Mouse (Mus musculus) forebrain, embryonic 13.5 days (tissue): Measurements from ENCODE around the gene Tmf1. TPM values are rescaled to one million over a fixed set of nuclear protein-coding genes. Genes with fewer than 3 reads are reported as not detected.
A peak's percentile ranks its signal among the peaks of the same experiment; 100 is the strongest.

Experiments used
- ATAC-seq: fragments of 200-750 bp; cut with Nextera tagmentation; 2 replicates; pipeline ENCODE4 v1.8.0; 2017
- H3K27ac ChIP-seq: fragments of 300-500 bp; sonication (generic); 2 replicates; pipeline ENCODE4 v1.5.1; 2015; ENCODE audit warnings: inconsistent platforms, mild to moderate bottlenecking, moderate library complexity
- H3K27me3 ChIP-seq: fragments of 300-500 bp; sonication (generic); 2 replicates; pipeline ENCODE4 v1.6.1; 2015; ENCODE audit warnings: mild to moderate bottlenecking, inconsistent platforms
- H3K36me3 ChIP-seq: fragments of 300-500 bp; sonication (generic); 2 replicates; pipeline ENCODE4 v1.6.1; 2015; ENCODE audit warnings: mild to moderate bottlenecking, inconsistent platforms; ENCODE audit not compliant: poor library complexity, severe bottlenecking
- H3K4me1 ChIP-seq: fragments of 300-500 bp; sonication (generic); 2 replicates; pipeline ENCODE4 v1.6.1; 2015; ENCODE audit warnings: inconsistent platforms
- H3K4me2 ChIP-seq: fragments of 300-500 bp; sonication (generic); 2 replicates; pipeline ENCODE4 v1.6.1; 2015; ENCODE audit warnings: inconsistent platforms, mild to moderate bottlenecking, moderate library complexity
- H3K4me3 ChIP-seq: fragments of 300-500 bp; sonication (generic); 2 replicates; pipeline ENCODE4 v1.5.1; 2015; ENCODE audit warnings: mild to moderate bottlenecking, inconsistent platforms
- H3K9ac ChIP-seq: fragments of 300-500 bp; sonication (generic); 2 replicates; pipeline ENCODE4 v1.6.1; 2015; ENCODE audit warnings: mild to moderate bottlenecking, inconsistent platforms
- H3K9me3 ChIP-seq: fragments of 300-500 bp; sonication (generic); replicated peaks from 2 replicates; pipeline ENCODE4 v1.6.1; 2016; ENCODE audit warnings: inconsistent platforms
- WGBS: fragments of 180-500 bp; shearing (Covaris S2); methylation state at CpG from one replicate; pipeline ENCODE4 v1.1.7; 2015; 5-methylcytosine and 5-hydroxymethylcytosine counted together
- polyA plus RNA-seq: library from polyadenylated mRNA; unstranded; fragments of >200 nt; fragmentation: Nextera tagmentation; extraction: Ambion mirVana; gene quantifications from 2 replicates; pipeline ENCODE4 v1.2.1, GENCODE M21; 2015

The Tmf1 gene
- polyA plus RNA-seq, 1 experiment from 2014 or later: 43.1 TPM

DNA sequence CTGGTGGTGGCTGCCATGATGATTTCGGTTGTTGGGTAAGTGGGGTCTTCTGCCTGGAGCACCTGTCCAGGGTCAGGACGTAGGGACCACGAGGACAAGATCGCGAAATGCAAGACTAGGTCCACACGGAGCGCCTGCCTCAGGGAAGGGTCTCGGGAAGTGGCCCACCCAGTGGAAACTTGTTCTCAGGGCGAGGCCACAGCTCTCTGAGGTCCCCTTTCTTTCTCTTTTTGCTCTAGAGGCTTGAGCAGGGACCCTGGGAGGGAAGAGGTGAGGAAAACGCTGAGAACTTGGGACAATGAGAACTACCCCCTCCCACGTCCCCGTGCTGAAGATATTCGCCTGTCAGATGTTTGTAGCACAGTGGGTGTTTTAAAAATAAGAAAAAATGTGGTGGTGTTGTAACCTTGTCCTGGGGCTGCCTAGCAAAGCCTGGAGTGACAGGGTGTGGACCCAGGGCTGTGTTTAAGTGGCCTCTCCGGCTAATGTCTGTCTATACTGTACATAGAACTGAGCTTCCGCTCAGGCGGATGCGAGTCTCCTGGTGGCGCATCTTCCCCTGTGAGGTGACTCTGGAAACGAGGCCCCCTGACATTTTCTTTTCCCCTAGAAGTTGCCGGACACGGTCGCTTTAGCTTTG is 32.2 kb upstream of the Tmf1 start:
- peak overlapping the region; percentile 82 for H3K4me2 ChIP-seq
- H3K9ac ChIP-seq: peak overlapping the region; percentile 79
- peaks cover 11% of the 10 kb centered on the region; the same call in 1 of the 2 replicates for H3K36me3 ChIP-seq
- H3K4me3 ChIP-seq: peak overlapping the region; percentile 71
- H3K27me3 ChIP-seq: no peaks in the 10 kb centered on the region
- H3K27ac ChIP-seq: no peak overlapping the region; the same call in 1 of the 2 replicates
- no peaks in the 10 kb centered on the region for H3K9me3 ChIP-seq
- WGBS: 2% methylated on average over 22 of the region's 22 CpGs
- H3K4me1 ChIP-seq: peaks cover 21% of the 10 kb centered on the region
- ATAC-seq: peak; percentile 70

GRCm38 (mm10) chr6:97210191-97210961 is 31.5 kb upstream of the Tmf1 start, which contains the start of gene Arl6ip5:
Gene Arl6ip5, plus strand, starts transcription at chr6:97210689.
- 10% methylated on average over 32 of the region's 32 CpGs for WGBS
- H3K4me2 ChIP-seq: peak within 1 kb of the TSS; percentile 82
- peak; percentile 84 for ATAC-seq
- H3K9me3 ChIP-seq: no peaks in the 10 kb centered on the region
- peak within 1 kb of the TSS; percentile 71 for H3K4me3 ChIP-seq
- H3K4me1 ChIP-seq: peaks cover 21% of the 10 kb centered on the region
- peak within 1 kb of the TSS; percentile 79 for H3K9ac ChIP-seq
- H3K27ac ChIP-seq: no peak within 1 kb of the TSS; the same call in 1 of the 2 replicates
- peaks cover 11% of the 10 kb centered on the region; the same call in 1 of the 2 replicates for H3K36me3 ChIP-seq
- H3K27me3 ChIP-seq: no peaks in the 10 kb centered on the region

DNA sequence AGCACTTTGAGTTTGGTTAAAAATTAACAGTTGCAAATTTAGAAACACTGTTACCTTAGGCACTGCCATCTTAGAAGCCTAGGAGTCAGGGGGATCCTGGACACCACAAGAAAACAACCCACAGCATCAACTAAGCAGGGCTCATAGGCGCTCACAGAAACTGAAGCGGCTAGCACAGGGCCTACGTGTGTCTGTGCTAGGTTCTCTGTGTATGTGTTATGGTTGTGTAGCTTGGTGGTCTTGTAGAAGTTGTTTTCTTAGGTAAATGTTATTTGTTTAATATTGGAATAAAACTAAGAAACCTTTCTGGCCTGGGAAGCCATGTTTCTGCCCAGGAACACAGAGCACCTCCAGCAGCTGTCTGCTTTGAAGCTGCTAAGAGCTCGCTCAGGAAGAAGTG is 30.8 kb upstream of the Tmf1 start:
- Histone ChIP-seq H3K27me3 (no peaks in the 10 kb centered on the region), H3K27ac (no peak overlapping the region), H3K9me3 (no peaks in the 10 kb centered on the region), H3K9ac (no peak overlapping the region), H3K4me2 (no peak overlapping the region), H3K4me3 (no peak overlapping the region), H3K36me3 (0 out of 2 replicates have a peak, but pooled peaks cover 5% of the 10 kb centered on the region), H3K4me1 (peaks cover 21% of the 10 kb centered on the region)
- ATAC-seq: no peak
- whole genome bisulfite sequencing: 83% methylated on average over 4 of the region's 4 CpGs

DNA sequence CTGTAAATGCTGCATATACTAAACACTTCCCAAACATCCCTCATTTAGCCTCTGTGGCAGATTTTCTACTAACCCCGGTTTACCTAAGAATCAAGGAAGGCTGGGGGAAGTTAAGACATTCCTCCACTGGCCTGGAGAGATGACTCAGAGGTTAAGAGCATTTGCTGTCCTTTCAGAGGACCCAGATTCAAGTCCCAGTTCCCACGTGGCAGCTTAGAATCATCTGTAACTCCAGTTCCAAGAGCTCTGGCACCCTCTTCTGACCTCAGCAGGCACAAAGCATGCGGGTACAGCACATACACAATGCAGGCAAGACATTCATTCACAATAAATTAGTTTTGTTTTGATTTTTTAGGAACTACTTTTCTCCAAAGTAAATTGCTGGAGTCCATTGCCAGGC is 30.3 kb upstream of the Tmf1 start:
- no peaks in the 10 kb centered on the region for H3K36me3 ChIP-seq
- no peaks in the 10 kb centered on the region for H3K9me3 ChIP-seq
- 39% methylated on average over 3 of the region's 3 CpGs for WGBS
- peaks cover 27% of the 10 kb centered on the region for H3K4me1 ChIP-seq
- H3K4me2 ChIP-seq: no peak overlapping the region
- no peak overlapping the region for H3K9ac ChIP-seq
- no peak overlapping the region for H3K4me3 ChIP-seq
- no peak overlapping the region for H3K27ac ChIP-seq
- no peaks in the 10 kb centered on the region for H3K27me3 ChIP-seq
- ATAC-seq: no peak

DNA sequence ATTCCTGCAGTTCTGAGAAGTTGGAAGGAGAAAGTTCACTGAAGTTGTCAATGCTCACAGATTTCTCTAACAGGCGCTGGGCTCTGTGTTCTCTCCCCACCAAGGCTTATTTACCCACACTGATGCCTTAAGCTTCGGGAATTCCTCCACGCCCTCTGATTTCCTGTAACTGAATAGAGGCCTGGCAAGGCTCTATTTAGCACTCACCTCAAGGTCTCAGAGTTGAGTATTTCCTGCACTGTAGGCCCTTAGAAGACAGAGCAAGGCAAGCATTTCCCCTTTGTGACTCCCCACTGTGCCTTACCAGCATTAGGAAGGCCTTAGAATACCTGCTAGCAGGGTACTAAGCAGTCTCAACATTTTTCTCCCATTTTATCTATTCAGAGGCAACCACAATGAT is 29.5 kb upstream of the Tmf1 start:
- Histone ChIP-seq H3K27me3 (no peaks in the 10 kb centered on the region), H3K36me3 (no peaks in the 10 kb centered on the region), H3K4me2 (no peak overlapping the region), H3K27ac (no peak overlapping the region), H3K9ac (no peak overlapping the region), H3K4me3 (no peak overlapping the region), H3K9me3 (no peaks in the 10 kb centered on the region), H3K4me1 (peaks cover 33% of the 10 kb centered on the region)
- WGBS: 32% methylated on average over 3 of the region's 3 CpGs
- ATAC-seq: no peak

GRCm38 (mm10) chr6:97207085-97207484 is 28.2 kb upstream of the Tmf1 start:
- no peak overlapping the region for H3K4me2 ChIP-seq
- H3K27ac ChIP-seq: no peak overlapping the region
- ATAC-seq: no peak
- no peaks in the 10 kb centered on the region for H3K27me3 ChIP-seq
- H3K4me1 ChIP-seq: peaks cover 28% of the 10 kb centered on the region
- H3K9me3 ChIP-seq: no peaks in the 10 kb centered on the region
- no peak overlapping the region for H3K4me3 ChIP-seq
- 86% methylated on average over 4 of the region's 4 CpGs for WGBS
- no peak overlapping the region for H3K9ac ChIP-seq
- H3K36me3 ChIP-seq: no peaks in the 10 kb centered on the region

- Histone ChIP-seq H3K9me3 (no peaks in the 10 kb centered on the region), H3K4me1 (peaks cover 19% of the 10 kb centered on the region)
- WGBS: 0% methylated on average over 36 of the region's 38 CpGs
These were observed 26.5 kb upstream of the Tmf1 start, which contains the start of gene Uba3 for GRCm38 (mm10) chr6:97205439-97205885. Gene Uba3, minus strand, starts transcription at chr6:97205647.

DNA sequence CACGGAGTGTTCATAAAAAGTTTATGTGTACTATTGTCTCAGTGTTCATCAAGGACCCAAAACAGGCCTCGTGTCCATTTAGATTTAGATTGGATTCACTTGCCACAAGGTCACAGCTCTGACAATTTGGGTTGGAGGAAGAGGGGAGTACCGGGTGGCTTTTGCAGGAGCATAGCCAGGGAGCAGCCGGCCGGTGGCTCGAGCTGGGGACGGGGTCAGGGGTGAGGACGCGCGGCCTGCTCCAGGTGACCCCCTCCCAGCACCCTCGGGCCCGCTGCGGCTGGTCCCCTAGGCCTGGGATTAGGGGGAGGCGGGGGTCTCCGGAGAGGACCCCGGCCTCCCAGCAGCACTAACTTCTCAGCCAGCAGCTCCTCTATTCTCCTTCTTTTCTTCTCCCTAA is 26.0 kb upstream of the Tmf1 start:
- Histone ChIP-seq H3K4me1 (peaks cover 19% of the 10 kb centered on the region), H3K27ac (peak overlapping the region; percentile 86), H3K36me3 (0 out of 2 replicates have a peak, but pooled peaks cover 2% of the 10 kb centered on the region), H3K4me2 (peak overlapping the region; percentile 76), H3K27me3 (no peaks in the 10 kb centered on the region), H3K9me3 (no peaks in the 10 kb centered on the region), H3K4me3 (peak overlapping the region; percentile 97), H3K9ac (peak overlapping the region; percentile 98)
- 0% methylated on average over 15 of the region's 16 CpGs for WGBS
- ATAC-seq: peak; percentile 48

More at GRCm38 (mm10) chr6:97205439-97205885, 26.5 kb upstream of the Tmf1 start, which contains the start of gene Uba3:
- peak; percentile 97 for ATAC-seq
- peak within 1 kb of the TSS; percentile 86 for H3K27ac ChIP-seq
- peak within 1 kb of the TSS; percentile 97 for H3K4me3 ChIP-seq
- peak within 1 kb of the TSS; percentile 76 for H3K4me2 ChIP-seq
- no peaks in the 10 kb centered on the region for H3K27me3 ChIP-seq
- 0 out of 2 replicates have a peak, but pooled peaks cover 2% of the 10 kb centered on the region for H3K36me3 ChIP-seq
- H3K9ac ChIP-seq: peak within 1 kb of the TSS; percentile 98

- no peaks in the 10 kb centered on the region for H3K27me3 ChIP-seq
- H3K36me3 ChIP-seq: 0 out of 2 replicates have a peak, but pooled peaks cover 2% of the 10 kb centered on the region
- no peak overlapping the region for H3K27ac ChIP-seq
- ATAC-seq: no peak
- no peaks in the 10 kb centered on the region for H3K9me3 ChIP-seq
- peaks cover 19% of the 10 kb centered on the region for H3K4me1 ChIP-seq
- WGBS: 19% methylated on average over 9 of the region's 9 CpGs
- H3K4me2 ChIP-seq: peak overlapping the region; percentile 76
- peak overlapping the region; percentile 97 for H3K4me3 ChIP-seq
- H3K9ac ChIP-seq: peak overlapping the region; percentile 98
These were observed 25.4 kb upstream of the Tmf1 start for GRCm38 (mm10) chr6:97204252-97204869.

DNA sequence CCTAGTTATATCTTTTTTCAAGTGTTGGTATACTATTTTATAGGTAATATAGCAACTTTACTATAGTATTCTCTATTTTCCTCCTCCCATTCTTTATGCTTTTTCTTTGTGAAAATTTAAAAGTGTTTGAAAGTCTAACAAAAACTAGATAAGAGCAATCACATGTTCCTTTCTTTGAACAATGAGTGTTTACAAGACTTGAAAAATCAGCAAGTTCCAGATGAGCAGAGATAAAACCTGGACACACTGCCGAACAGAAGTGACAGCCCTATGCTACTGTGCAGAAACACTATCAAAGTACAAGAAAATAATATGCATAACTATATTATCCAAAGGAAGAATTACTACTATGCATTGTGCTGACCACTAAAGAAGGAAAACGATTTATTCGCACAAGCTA is 23.6 kb upstream of the Tmf1 start:
- Histone ChIP-seq H3K9ac (no peak overlapping the region), H3K27ac (no peak overlapping the region), H3K4me2 (no peak overlapping the region), H3K4me3 (no peak overlapping the region), H3K9me3 (no peaks in the 10 kb centered on the region), H3K4me1 (peaks cover 19% of the 10 kb centered on the region), H3K36me3 (peaks cover 12% of the 10 kb centered on the region), H3K27me3 (no peaks in the 10 kb centered on the region)
- ATAC-seq: no peak
- 95% methylated on average over 3 of the region's 3 CpGs for WGBS

DNA sequence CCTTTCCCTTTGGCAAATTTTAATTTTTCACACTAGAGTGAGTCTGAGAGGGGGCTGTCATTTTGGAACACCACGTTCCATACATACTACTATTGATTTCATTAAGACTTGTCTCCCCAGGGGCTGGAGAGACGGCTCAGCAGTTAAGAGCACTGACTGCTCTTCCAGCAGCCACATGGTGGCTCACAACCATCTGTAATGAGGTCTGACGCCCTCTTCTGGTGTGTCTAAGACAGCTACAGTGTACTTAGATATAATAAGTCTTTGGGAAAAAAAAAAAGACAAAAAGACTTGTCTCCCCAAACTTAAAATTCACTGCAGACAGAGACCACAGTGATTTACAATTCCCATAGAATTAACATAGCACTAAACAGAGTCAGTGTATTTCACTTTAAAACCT is 21.5 kb upstream of the Tmf1 start:
- 65% methylated on average over 3 of the region's 3 CpGs for WGBS
- no peak overlapping the region for H3K27ac ChIP-seq
- H3K36me3 ChIP-seq: peaks cover 31% of the 10 kb centered on the region
- no peak overlapping the region for H3K4me3 ChIP-seq
- peaks cover 19% of the 10 kb centered on the region for H3K4me1 ChIP-seq
- H3K4me2 ChIP-seq: no peak overlapping the region
- no peaks in the 10 kb centered on the region for H3K27me3 ChIP-seq
- H3K9ac ChIP-seq: no peak overlapping the region
- H3K9me3 ChIP-seq: no peaks in the 10 kb centered on the region
- ATAC-seq: no peak
